Comparison of ENCODE assay signal across 8 mouse cellular contexts in genomic region chr4:139470198-139470597, GRCm38 (mm10).
DNase-seq lines count a peak whose midpoint lies in the region; ATAC-seq and TF ChIP-seq lines count a peak whose summit lies in the region.

No protein-coding gene starts in this region.

- H3K9me3 ChIP-seq in limb, embryonic 10.5 days (replicated peaks): no peaks in the 10 kb centered on the region
- no peaks in the 10 kb centered on the region for H3K9me3 ChIP-seq in midbrain, embryonic 14.5 days (ENCODE audit: control insufficient read depth, low read length)

- DNase-seq in urinary bladder, adult 18-20 months (ENCODE audit: low spot score in 2 of 2): peak; percentile 54 to 70
- DNase-seq in urinary bladder, adult 2 months (ENCODE audit: low spot score): no peak
- peak; percentile 72 for DNase-seq in embryo, embryonic 11.5 days (ENCODE audit: low read depth, low spot score)
- peak; percentile 78 to 80 for DNase-seq in heart, adult 2 months
- peak; percentile 85 for DNase-seq in kidney, adult 2 months
- peak; percentile 84 for DNase-seq in limb, embryonic 10.5 days (ENCODE audit: low spot score)
- DNase-seq in midbrain, embryonic 14.5 days: peak; percentile 90
- DNase-seq in spleen, adult 18-20 months: peak; percentile 25 to 67

- no peaks in the 10 kb centered on the region for H3K79me2 ChIP-seq in heart, adult 2 months (replicated peaks; ENCODE audit: control insufficient read depth, insufficient read depth, low read length)

- no peak overlapping the region for H3K27ac ChIP-seq in heart, adult 2 months
- H3K27ac ChIP-seq in kidney, adult 2 months (ENCODE audit: insufficient read depth, low read depth, low read length): no peak overlapping the region
- H3K27ac ChIP-seq in limb, embryonic 10.5 days: no peak overlapping the region
- no peak overlapping the region for H3K27ac ChIP-seq in midbrain, embryonic 14.5 days (replicated peaks; ENCODE audit: low read depth, low read length)

- 28% methylated on average over 7 of the region's 7 CpGs for WGBS in heart, adult 2 months
- 32% methylated on average over 7 of the region's 7 CpGs for WGBS in kidney, adult 2 months
- 54% methylated on average over 7 of the region's 7 CpGs for WGBS in limb, embryonic 10.5 days
- WGBS in midbrain, embryonic 14.5 days: 49% methylated on average over 7 of the region's 7 CpGs

- H3K36me3 ChIP-seq in heart, adult 2 months (ENCODE audit: control insufficient read depth, insufficient read depth, low read length): no peaks in the 10 kb centered on the region
- no peaks in the 10 kb centered on the region; the same call in none of the 2 replicates for H3K36me3 ChIP-seq in kidney, adult 2 months (ENCODE audit: control insufficient read depth, insufficient read depth, low read length)
- H3K36me3 ChIP-seq in limb, embryonic 10.5 days: peaks cover 99% of the 10 kb centered on the region
- peaks cover 100% of the 10 kb centered on the region for H3K36me3 ChIP-seq in midbrain, embryonic 14.5 days (ENCODE audit: control insufficient read depth, insufficient read depth, low read length)

- no peak for TF ChIP-seq POLR2A in heart, adult 2 months (IDR thresholded peaks at IDR 0.05; ENCODE audit: insufficient read depth, low read depth, low read length)
- no peak for TF ChIP-seq POLR2A in kidney, adult 2 months (IDR thresholded peaks at IDR 0.05; ENCODE audit: low read depth, low read length)

- peak; percentile 94 for TF ChIP-seq CTCF in heart, adult 2 months (IDR thresholded peaks at IDR 0.05)
- peak; percentile 97 for TF ChIP-seq CTCF in kidney, adult 2 months (conservative IDR thresholded peaks at IDR 0.05; ENCODE audit: insufficient read depth, insufficient read length, low read depth, low read length)

- intact Hi-C loops in heart, adult 2 months (cut with DNase I): loop anchor here (1.0 to 5.0 kb wide), 4 partner anchors 103 to 387 kb away; no protein-coding TSS in a partner anchor

- H3K4me2 ChIP-seq in midbrain, embryonic 14.5 days (ENCODE audit: low read length): no peak overlapping the region

- H3K9ac ChIP-seq in heart, adult 2 months (ENCODE audit: low read depth, low read length): no peak overlapping the region
- no peak overlapping the region for H3K9ac ChIP-seq in midbrain, embryonic 14.5 days (replicated peaks; ENCODE audit: low read length)

- no peak overlapping the region for H3K4me3 ChIP-seq in heart, adult 2 months
- no peak overlapping the region for H3K4me3 ChIP-seq in kidney, adult 2 months (ENCODE audit: insufficient read depth, low read depth, low read length)
- no peak overlapping the region for H3K4me3 ChIP-seq in limb, embryonic 10.5 days
- H3K4me3 ChIP-seq in midbrain, embryonic 14.5 days (replicated peaks; ENCODE audit: low read depth, low read length): no peak overlapping the region

- H3K4me1 ChIP-seq in heart, adult 2 months (ENCODE audit: control insufficient read depth, insufficient read depth, low read length): no peaks in the 10 kb centered on the region; the same call in 1 of the 2 replicates
- H3K4me1 ChIP-seq in kidney, adult 2 months (ENCODE audit: control insufficient read depth, insufficient read depth, low read length): no peaks in the 10 kb centered on the region
- no peaks in the 10 kb centered on the region for H3K4me1 ChIP-seq in limb, embryonic 10.5 days
- H3K4me1 ChIP-seq in midbrain, embryonic 14.5 days (ENCODE audit: control insufficient read depth, insufficient read depth, low read length): no peaks in the 10 kb centered on the region

- H3K27me3 ChIP-seq in heart, adult 2 months (ENCODE audit: control insufficient read depth, insufficient read depth, low read length): no peaks in the 10 kb centered on the region
- H3K27me3 ChIP-seq in kidney, adult 2 months (replicated peaks; ENCODE audit: control insufficient read depth, insufficient read depth, low read length): no peaks in the 10 kb centered on the region
- H3K27me3 ChIP-seq in limb, embryonic 10.5 days (ENCODE audit: low read depth, poor library complexity, severe bottlenecking): no peaks in the 10 kb centered on the region
- H3K27me3 ChIP-seq in midbrain, embryonic 14.5 days (ENCODE audit: control insufficient read depth, insufficient read depth, low read length): no peaks in the 10 kb centered on the region

- peak; percentile 92 for TF ChIP-seq EP300 in heart, adult 2 months (IDR thresholded peaks at IDR 0.05; ENCODE audit: insufficient read depth, low read depth, low read length)

- peak; percentile 27; the same call in 1 of the 2 replicates for ATAC-seq in midbrain, embryonic 14.5 days (ENCODE audit: low FRiP score, low TSS enrichment)
